Mouse (Mus musculus) embryonic facial prominence, embryonic 12.5 days (tissue): ENCODE data around the gene Them4. TPM values are rescaled to one million over a fixed set of nuclear protein-coding genes. Genes with fewer than 3 reads are reported as not detected.

ENCODE experiments used
- polyA plus RNA-seq: library from polyadenylated mRNA; unstranded; fragments of >200 nt; fragmentation: Nextera tagmentation; extraction: Ambion mirVana; gene quantifications from 2 replicates; pipeline ENCODE4 v1.2.1, GENCODE M21; 2016

Them4 gene
- polyA plus RNA-seq, 1 experiment from 2014 or later = 11.7 TPM

Other genes with a start within 250 kb of the Them4 start
- gene Gm10697, start 237.4 kb upstream of the Them4 start, polyA plus RNA-seq = not detected in 2 replicates
- gene Gm10696, start 131.9 kb upstream of the Them4 start, polyA plus RNA-seq = not detected in 2 replicates
- gene Gm5286, start 113.4 kb upstream of the Them4 start, polyA plus RNA-seq = not detected in 2 replicates
- gene Gm4778, start 46.1 kb upstream of the Them4 start, polyA plus RNA-seq = not detected in 2 replicates
- gene Them5, start 32.0 kb downstream of the Them4 start, polyA plus RNA-seq = not detected in 2 replicates
- gene C2cd4d, start 52.3 kb downstream of the Them4 start, polyA plus RNA-seq = 2.8 and 3.6 TPM in 2 replicates
- 0.72 and 0.88 TPM in 2 replicates for gene Rorc, start 62.7 kb downstream of the Them4 start, polyA plus RNA-seq
- 0.06 and 0.12 TPM in 2 replicates for gene Lingo4, start 88.4 kb downstream of the Them4 start, polyA plus RNA-seq
- 11.8 and 13.9 TPM in 2 replicates for gene Tdrkh, start 103.2 kb downstream of the Them4 start, polyA plus RNA-seq
- 65.3 and 65.6 TPM in 2 replicates for gene Mrpl9, start 133.2 kb downstream of the Them4 start, polyA plus RNA-seq
- gene Oaz3, start 133.8 kb downstream of the Them4 start, polyA plus RNA-seq = 0.41 and 0.45 TPM in 2 replicates
- 14.2 and 17.8 TPM in 2 replicates for gene Celf3, start 168.2 kb downstream of the Them4 start, polyA plus RNA-seq
- gene Riiad1, start 170.3 kb downstream of the Them4 start, polyA plus RNA-seq = 2.0 and 2.3 TPM in 2 replicates